Mouse (Mus musculus) cerebellum, adult 2 months (tissue): ENCODE results near the gene Agbl2. TPM values are rescaled to one million over a fixed set of nuclear protein-coding genes. Genes with fewer than 3 reads are reported as not detected.
A peak's percentile ranks its signal among the peaks of the same experiment; 100 is the strongest.

Source experiments
- DNase-seq, 2 experiments: peaks; one replicate each; pipeline ENCODE4 v3.0.0; 2021
- H3K27ac ChIP-seq: fragments of 200-500 bp; 2 replicates; pipeline ENCODE4 v1.5.1; 2012; ENCODE audit warnings: low read length, control low read depth, inconsistent platforms; ENCODE audit not compliant: insufficient read depth
- H3K27me3 ChIP-seq: fragments of 200-500 bp; 2 replicates; pipeline ENCODE4 v1.6.1; 2012; ENCODE audit warnings: inconsistent platforms, mild to moderate bottlenecking, low read length, moderate library complexity; ENCODE audit not compliant: control insufficient read depth, insufficient read depth
- H3K4me1 ChIP-seq: fragments of 200-500 bp; 2 replicates; pipeline ENCODE4 v1.6.1; 2011; ENCODE audit warnings: low read length; ENCODE audit not compliant: control insufficient read depth, insufficient read depth
- H3K4me3 ChIP-seq: fragments of 200-500 bp; replicated peaks from 2 replicates; pipeline ENCODE3; 2011; ENCODE audit warnings: mild to moderate bottlenecking, low read depth, low read length, control low read depth; ENCODE audit not compliant: insufficient read depth
- CTCF ChIP-seq: fragments of 200-500 bp; IDR thresholded peaks from 2 replicates; pipeline ENCODE4 v1.5.1; 2011; ENCODE audit warnings: low read depth, mild to moderate bottlenecking, control low read depth, low read length, moderate library complexity, borderline replicate concordance; ENCODE audit not compliant: insufficient read depth
- POLR2A ChIP-seq: fragments of 200-500 bp; IDR thresholded peaks from 2 replicates; pipeline ENCODE4 v1.6.1; 2011; ENCODE audit warnings: low read length, control low read depth, borderline replicate concordance; ENCODE audit not compliant: insufficient read depth
- WGBS: fragments of 180-500 bp; shearing (Covaris S2); methylation state at CpG from one replicate; pipeline ENCODE4 v1.1.7; 2018; 5-methylcytosine and 5-hydroxymethylcytosine counted together
- polyA plus RNA-seq: library from polyadenylated mRNA; depleted of rRNA; stranded (reverse); fragments of >200 nt; gene quantifications from 2 replicates; pipeline ENCODE4 v1.2.3, GENCODE M21; 2012; rRNA removed

Gene Agbl2
- polyA plus RNA-seq, result 6.7 and 8.1 TPM in 2 replicates

DNA sequence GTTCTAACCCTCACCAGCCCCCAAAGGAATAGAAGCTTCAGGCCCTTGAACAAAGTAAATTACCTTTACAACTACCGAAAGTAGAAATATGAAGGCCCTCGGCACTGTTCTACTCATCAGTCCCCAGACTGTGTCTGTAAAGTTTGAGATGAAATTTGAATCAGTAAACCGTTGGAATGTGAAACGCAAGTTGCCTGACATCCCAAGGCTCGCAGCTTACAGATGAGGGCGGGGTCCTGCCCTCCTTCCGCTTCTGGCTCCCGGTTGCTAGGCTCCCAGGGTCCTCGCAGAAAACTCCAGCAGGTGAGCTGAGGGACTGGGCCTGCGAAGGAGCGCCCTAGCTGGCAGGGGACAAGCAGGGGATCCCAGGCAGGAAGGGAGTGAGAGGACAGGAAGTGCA lies at the start of gene Agbl2:
Agbl2 (plus strand) TSS at position 270 of the 400 bp plus-strand sequence.
- TF ChIP-seq POLR2A (no peak), CTCF (no peak)
- peak; percentile 42 to 49 for DNase-seq
- H3K4me3 ChIP-seq, result peak within 1 kb of the TSS; percentile 72
- WGBS, result 12% methylated on average over 11 of the region's 11 CpGs
- peak within 1 kb of the TSS; percentile 54 for H3K27ac ChIP-seq
- no peaks in the 10 kb centered on the region for H3K27me3 ChIP-seq
- H3K4me1 ChIP-seq, result no peaks in the 10 kb centered on the region

DNA sequence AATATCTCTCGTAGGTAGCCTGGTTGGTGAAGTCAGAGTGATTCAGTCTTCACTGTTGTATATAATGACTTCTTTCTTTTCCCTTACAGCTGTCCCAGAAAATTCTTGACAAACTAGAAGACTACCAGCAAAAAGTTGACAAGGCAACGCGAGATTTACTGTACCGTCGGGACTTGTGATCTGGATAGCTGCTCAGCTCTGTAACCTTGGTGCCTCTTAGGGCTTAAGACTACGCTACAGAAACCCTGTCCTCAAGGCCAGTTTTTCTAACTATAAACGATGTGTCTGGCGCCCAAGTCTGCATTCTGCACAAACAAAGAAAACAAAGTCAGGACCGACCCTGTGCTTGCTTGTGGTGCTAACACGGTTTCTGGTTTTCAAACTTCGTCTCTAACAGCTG lies 47.2 kb upstream of the Agbl2 start:
- 91% methylated on average over 11 of the region's 11 CpGs for WGBS
- Histone ChIP-seq H3K4me1 (no peaks in the 10 kb centered on the region), H3K27ac (no peak overlapping the region), H3K27me3 (no peaks in the 10 kb centered on the region), H3K4me3 (no peak overlapping the region)
- no peak for DNase-seq
- TF ChIP-seq POLR2A (no peak), CTCF (no peak)

DNA sequence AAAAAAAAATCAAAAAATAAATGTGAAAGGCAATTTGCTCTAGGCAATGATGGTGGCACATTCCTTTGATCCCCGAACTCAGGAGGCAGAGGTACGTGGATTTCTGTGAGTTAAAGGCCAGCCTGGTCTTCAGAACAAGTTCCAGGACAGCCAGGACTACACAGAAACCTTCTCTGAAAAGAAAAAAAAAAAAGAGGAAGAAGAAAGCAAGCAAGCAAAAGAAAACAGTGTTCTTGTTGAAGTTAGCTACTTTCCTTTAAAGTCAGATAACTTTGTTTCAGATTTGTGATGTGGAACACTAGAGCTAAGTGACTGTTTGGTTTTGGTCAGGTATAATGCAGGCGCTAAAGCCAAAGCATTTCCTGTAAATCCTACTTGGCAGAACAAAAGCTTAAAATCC lies 43.7 kb upstream of the Agbl2 start:
- Histone ChIP-seq H3K27ac (no peak overlapping the region), H3K4me3 (no peak overlapping the region), H3K27me3 (no peaks in the 10 kb centered on the region), H3K4me1 (no peaks in the 10 kb centered on the region)
- 94% methylated on average over 3 of the region's 3 CpGs for WGBS
- no peak for DNase-seq
- no peak for TF ChIP-seq CTCF
- no peak for TF ChIP-seq POLR2A

DNA sequence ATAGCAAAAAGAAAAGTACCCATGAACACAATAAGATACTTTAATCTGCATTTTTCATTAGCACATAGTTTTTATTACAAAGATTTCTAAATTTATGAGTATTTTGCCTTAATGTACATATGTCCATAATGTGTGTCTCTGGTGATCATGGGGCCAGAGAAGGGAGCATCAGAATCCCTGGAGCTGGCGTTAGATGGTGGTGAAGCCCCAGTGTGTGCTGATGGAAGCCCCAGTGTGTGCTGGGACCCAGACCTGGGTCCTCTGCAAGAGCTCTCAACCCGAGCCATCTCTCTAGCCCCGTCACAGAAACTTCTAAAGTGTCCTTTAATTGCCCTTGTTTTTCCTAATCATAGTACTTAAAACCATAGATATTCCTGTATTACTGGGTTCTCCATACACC lies 43.2 kb upstream of the Agbl2 start:
- H3K4me1 ChIP-seq, result no peaks in the 10 kb centered on the region
- WGBS, result 98% methylated on average over 3 of the region's 3 CpGs
- no peak overlapping the region for H3K4me3 ChIP-seq
- H3K27me3 ChIP-seq, result no peaks in the 10 kb centered on the region
- no peak overlapping the region for H3K27ac ChIP-seq
- no peak for TF ChIP-seq POLR2A
- TF ChIP-seq CTCF, result no peak
- no peak for DNase-seq

DNA sequence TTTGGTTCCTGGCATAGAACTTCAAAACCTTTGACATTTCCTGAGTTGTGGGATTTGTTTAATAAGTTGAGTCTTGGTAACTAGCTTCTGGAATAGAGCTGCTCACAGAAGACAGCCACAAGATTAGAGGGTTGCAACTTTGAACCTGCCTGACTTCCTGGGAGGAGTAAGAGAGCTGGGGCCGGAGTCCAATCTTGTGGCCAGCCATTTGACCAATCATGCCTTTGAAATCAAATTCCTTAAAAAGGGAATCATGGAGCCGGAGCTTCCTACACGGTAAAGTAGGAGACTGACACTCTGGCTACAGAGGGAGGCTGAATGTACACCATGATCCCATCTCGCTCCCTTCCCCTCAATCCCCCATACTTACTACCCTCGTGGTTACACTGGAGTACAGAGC lies 42.6 kb upstream of the Agbl2 start:
- DNase-seq, result no peak
- WGBS, result 85% methylated on average over 5 of the region's 5 CpGs

DNA sequence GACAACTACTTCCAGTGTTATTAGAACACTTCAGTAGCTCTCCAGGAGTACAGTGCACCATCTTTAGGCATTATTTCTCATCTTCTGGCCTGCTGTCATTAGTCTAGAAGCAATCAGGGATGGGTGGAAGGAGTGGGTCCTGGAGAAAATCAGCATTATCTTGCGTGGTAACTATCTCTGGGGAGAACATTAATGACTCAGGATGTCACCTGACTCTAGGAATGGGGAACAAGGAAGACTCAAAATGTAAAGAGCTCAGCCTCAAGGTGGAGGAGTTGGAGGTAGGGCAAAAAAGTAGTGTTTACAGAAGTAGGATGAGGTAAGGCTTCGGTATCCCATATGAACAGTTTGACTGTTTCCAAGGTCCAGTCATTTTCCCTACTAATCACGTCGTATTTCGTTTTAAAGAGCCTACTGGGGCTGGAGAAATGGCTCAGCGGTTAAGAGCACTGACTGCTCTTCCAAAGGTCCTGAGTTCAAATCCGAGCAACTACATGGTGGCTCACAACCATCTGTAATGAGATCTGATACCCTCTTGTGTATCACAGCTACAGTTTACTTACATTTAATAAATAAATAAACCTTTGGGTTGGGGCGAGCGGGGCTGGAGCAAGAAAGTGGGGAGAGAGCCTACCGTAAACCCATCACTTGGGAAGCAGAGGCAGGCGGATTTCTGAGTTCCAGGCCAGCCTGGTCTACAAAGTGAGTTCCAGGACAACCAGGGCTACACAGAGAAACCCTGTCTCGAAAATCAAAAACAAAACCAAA lies 38.1 kb upstream of the Agbl2 start:
- Histone ChIP-seq H3K4me3 (peak overlapping the region; percentile 52), H3K4me1 (no peaks in the 10 kb centered on the region), H3K27ac (peak overlapping the region; percentile 31; the same call in 1 of the 2 replicates), H3K27me3 (no peaks in the 10 kb centered on the region)
- WGBS, result 69% methylated on average over 12 of the region's 12 CpGs
- TF ChIP-seq CTCF (no peak), POLR2A (no peak)
- peak; percentile 21 to 51 for DNase-seq

More for the DNA sequence above, 42.6 kb upstream of the Agbl2 start:
- no peak for TF ChIP-seq POLR2A
- TF ChIP-seq CTCF, result no peak
- Histone ChIP-seq H3K4me1 (no peaks in the 10 kb centered on the region), H3K27ac (no peak overlapping the region), H3K4me3 (no peak overlapping the region), H3K27me3 (no peaks in the 10 kb centered on the region)

DNA sequence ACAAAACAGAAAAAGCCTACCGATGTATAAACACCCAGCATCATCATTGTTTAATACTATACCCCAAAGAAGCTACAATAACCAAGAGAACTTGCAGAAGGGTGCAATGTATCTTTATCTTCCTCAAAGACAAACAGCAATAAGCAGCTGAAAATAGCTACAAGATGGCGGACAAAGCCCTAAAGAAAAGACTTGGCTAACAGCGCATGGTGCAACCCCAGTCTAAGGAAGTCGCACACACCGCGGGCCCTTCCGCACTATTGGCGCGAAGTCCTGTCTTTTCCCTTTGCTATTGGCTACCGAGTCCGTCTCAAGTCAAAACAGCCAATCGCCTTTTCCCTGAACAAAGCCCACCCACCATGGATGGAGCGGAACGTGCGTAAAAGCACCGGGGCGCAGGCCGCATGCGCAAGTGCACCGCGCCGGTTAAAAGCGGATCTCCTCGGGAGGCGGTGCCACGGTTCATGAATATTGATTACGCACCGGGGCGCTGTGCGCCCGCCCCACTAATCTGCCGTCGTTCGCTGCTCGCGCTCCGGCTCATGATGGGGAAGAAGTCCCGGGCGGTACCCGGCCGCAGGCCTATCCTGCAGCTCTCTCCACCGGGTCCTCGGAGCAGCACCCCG lies 37.4 kb upstream of the Agbl2 start, which contains the start of gene Fnbp4:
Fnbp4 (plus strand) TSS at position 318 of the 626 bp plus-strand sequence.
- H3K27ac ChIP-seq, result peak within 1 kb of the TSS; percentile 50
- no peaks in the 10 kb centered on the region for H3K27me3 ChIP-seq
- WGBS, result under 1% methylated on average over 44 of the region's 44 CpGs
- H3K4me3 ChIP-seq, result peak within 1 kb of the TSS; percentile 99
- TF ChIP-seq POLR2A (peak; percentile 56; the same call in 1 of the 2 replicates), CTCF (no peak)
- peak; percentile 98 to 99 for DNase-seq
- no peaks in the 10 kb centered on the region for H3K4me1 ChIP-seq
